Mouse (Mus musculus): ENCODE data around the gene Adh4. TPM values are rescaled to one million over a fixed set of nuclear protein-coding genes. Genes with fewer than 3 reads are reported as not detected.

The Adh4 gene
- total RNA-seq, 1 experiment from 2014 or later: not detected

Other genes starting within 250 kb of the Adh4 start
- gene 4930579F01Rik, start 221.6 kb upstream of the Adh4 start, total RNA-seq (2017): not detected in 2 replicates
- not detected in 2 replicates for gene Adh7, start 197.7 kb upstream of the Adh4 start, total RNA-seq (2017)
- gene Adh1, start 154.5 kb upstream of the Adh4 start, total RNA-seq (2017): 0.93 TPM in 1 of 2 replicates, not detected in the other
- 0.37 and 0.81 TPM in 2 replicates for gene Adh6a, start 102.2 kb upstream of the Adh4 start, total RNA-seq (2017)
- not detected in 2 replicates for gene Adh6b, start 73.7 kb upstream of the Adh4 start, total RNA-seq (2017)
- gene Adh5, start 27.6 kb downstream of the Adh4 start, total RNA-seq (2017): 69.0 and 70.9 TPM in 2 replicates
- 50.1 and 56.8 TPM in 2 replicates for gene Metap1, start 74.0 kb downstream of the Adh4 start, total RNA-seq (2017)
- gene Eif4e, start 110.7 kb downstream of the Adh4 start, total RNA-seq (2017): 66.1 and 71.6 TPM in 2 replicates